Mouse (Mus musculus) brain, embryonic 14.5 days (tissue): ENCODE data around the gene Lzic.

ENCODE experiments used
- CTCF ChIP-seq: fragments of 200-500 bp; IDR thresholded peaks from 2 replicates; pipeline ENCODE4 v1.5.1; 2012; ENCODE audit warnings: inconsistent platforms, mild to moderate bottlenecking, moderate library complexity, borderline replicate concordance; ENCODE audit not compliant: insufficient read depth, insufficient read length; ENCODE audit errors: extremely low read depth
- POLR2A ChIP-seq: fragments of 200-500 bp; IDR thresholded peaks from 2 replicates; pipeline ENCODE4 v1.6.1; 2012; ENCODE audit warnings: mild to moderate bottlenecking, inconsistent platforms, borderline replicate concordance; ENCODE audit not compliant: poor library complexity, insufficient read depth, insufficient read length, severe bottlenecking; ENCODE audit errors: extremely low read depth

DNA sequence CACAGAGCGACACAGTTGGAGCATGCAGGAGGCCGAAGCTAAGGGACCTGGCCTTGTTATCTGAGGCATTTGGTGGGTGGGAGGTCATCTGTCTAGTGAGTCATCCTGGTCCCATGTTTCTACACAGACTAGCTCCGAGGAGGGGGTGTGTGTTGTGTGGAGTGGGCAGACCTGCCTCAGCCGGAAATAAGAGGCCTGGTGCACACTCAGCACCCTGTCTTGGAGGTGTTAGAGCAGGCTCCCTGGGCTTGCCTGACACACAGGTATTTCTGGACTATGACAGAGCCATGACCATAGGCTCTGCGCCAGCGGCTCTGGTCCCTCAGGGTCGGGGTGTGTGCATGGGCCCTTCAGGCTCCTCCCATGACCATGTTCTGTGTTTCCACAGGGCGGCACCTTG, 54.4 kb downstream of the Lzic start:
- TF ChIP-seq CTCF (no peak), POLR2A (no peak)
